In the genomic region with DNA sequence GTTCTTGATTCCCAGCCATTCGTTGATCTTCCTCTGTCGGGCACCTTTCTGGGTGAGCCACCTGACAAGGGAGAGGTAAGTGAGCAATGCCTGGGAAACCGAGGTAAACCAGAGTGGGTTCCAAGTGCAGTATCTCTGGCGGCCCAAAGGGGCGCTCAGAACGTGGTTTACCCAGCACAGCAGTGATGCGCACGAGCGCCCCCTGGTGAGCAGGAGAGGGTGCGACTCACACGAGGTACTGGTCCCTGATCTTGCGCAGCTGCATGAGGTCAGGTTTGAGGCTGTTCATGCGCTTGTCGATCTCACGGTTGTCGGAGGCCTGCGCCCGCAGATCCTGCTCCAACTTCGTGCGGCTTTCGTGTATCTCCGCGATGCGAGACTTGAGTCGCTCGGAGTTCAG, we compare ENCODE assay signal across 7 mouse cellular contexts. TPM values are rescaled to one million over a fixed set of nuclear protein-coding genes. Genes with fewer than 3 reads are reported as not detected.
DNase-seq lines count a peak whose midpoint lies in the region; ATAC-seq lines count a peak whose summit lies in the region.

No protein-coding gene starts in this region.

- peak; percentile 94 for DNase-seq in adrenal gland, adult 2 months
- DNase-seq in embryo, embryonic 11 days, result peak; percentile 95
- peak; percentile 91 to 94 for DNase-seq in gastrocnemius, postnatal 36 days
- peak; percentile 95 for DNase-seq in kidney, adult 18-20 months
- DNase-seq in limb, embryonic 11.5 days (ENCODE audit: low spot score), result peak; percentile 99
- DNase-seq in midbrain, embryonic 14.5 days, result peak; percentile 98
- DNase-seq in spleen, adult 12 weeks (ENCODE audit: low spot score), result peak; percentile 91

- 6% methylated on average over 26 of the region's 26 CpGs for WGBS in limb, embryonic 11.5 days
- whole genome bisulfite sequencing in midbrain, embryonic 14.5 days, result 7% methylated on average over 26 of the region's 26 CpGs

- H3K4me1 ChIP-seq in limb, embryonic 11.5 days (ENCODE audit: control insufficient read depth, insufficient read depth, low read length), result peaks cover 18% of the 10 kb centered on the region
- peaks cover 12% of the 10 kb centered on the region; the same call in 1 of the 2 replicates for H3K4me1 ChIP-seq in midbrain, embryonic 14.5 days (ENCODE audit: control insufficient read depth, insufficient read depth, low read length)

- H3K9ac ChIP-seq in limb, embryonic 11.5 days (ENCODE audit: low read length), result no peak overlapping the region
- H3K9ac ChIP-seq in midbrain, embryonic 14.5 days (replicated peaks; ENCODE audit: low read length), result no peak overlapping the region

- no peaks in the 10 kb centered on the region for H3K9me3 ChIP-seq in limb, embryonic 11.5 days (ENCODE audit: control insufficient read depth, low read length)
- no peaks in the 10 kb centered on the region for H3K9me3 ChIP-seq in midbrain, embryonic 14.5 days (ENCODE audit: control insufficient read depth, low read length)

- no peak overlapping the region for H3K27ac ChIP-seq in limb, embryonic 11.5 days (replicated peaks; ENCODE audit: low read depth, low read length)
- no peak overlapping the region for H3K27ac ChIP-seq in midbrain, embryonic 14.5 days (replicated peaks; ENCODE audit: low read depth, low read length)

- no peak overlapping the region for H3K4me3 ChIP-seq in limb, embryonic 11.5 days (ENCODE audit: low read depth, low read length)
- no peak overlapping the region for H3K4me3 ChIP-seq in midbrain, embryonic 14.5 days (replicated peaks; ENCODE audit: low read depth, low read length)

- H3K27me3 ChIP-seq in limb, embryonic 11.5 days (ENCODE audit: control insufficient read depth, insufficient read depth, low read length), result no peaks in the 10 kb centered on the region
- peaks cover 12% of the 10 kb centered on the region; the same call in 1 of the 2 replicates for H3K27me3 ChIP-seq in midbrain, embryonic 14.5 days (ENCODE audit: control insufficient read depth, insufficient read depth, low read length)

- peak; percentile 34; the same call in 1 of the 2 replicates for ATAC-seq in limb, embryonic 11.5 days (ENCODE audit: insufficient number of reproducible peaks, low FRiP score, low TSS enrichment, low read depth)
- ATAC-seq in midbrain, embryonic 14.5 days (ENCODE audit: low FRiP score, low TSS enrichment), result peak; percentile 78

- H3K36me3 ChIP-seq in limb, embryonic 11.5 days (ENCODE audit: control insufficient read depth, insufficient read depth, low read length), result peaks cover 24% of the 10 kb centered on the region
- H3K36me3 ChIP-seq in midbrain, embryonic 14.5 days (ENCODE audit: control insufficient read depth, insufficient read depth, low read length), result peaks cover 66% of the 10 kb centered on the region

- intact Hi-C loops in gastrocnemius, postnatal 36 days (cut with DNase I), result no loop called here

- no peak overlapping the region for H3K4me2 ChIP-seq in limb, embryonic 11.5 days (ENCODE audit: low read depth, severe bottlenecking)
- H3K4me2 ChIP-seq in midbrain, embryonic 14.5 days (ENCODE audit: low read length), result no peak overlapping the region

RNA-seq across cellular contexts. Expression of a gene that starts 7.2 kb away (rescaled TPM):
- total RNA-seq in adrenal gland, adult 2 months (2021), result 10 to 100 TPM; 37.2 to 49.0 TPM
- 296 and 305 TPM in 2 replicates for polyA plus RNA-seq in adrenal gland, adult 2 months (2012; rRNA removed)
- total RNA-seq in gastrocnemius, postnatal 36 days (2021), result 10 to 100 TPM; 14.3 to 16.1 TPM
- polyA plus RNA-seq in limb, embryonic 11.5 days (2014; fragmentation: Nextera tagmentation; extraction: Ambion mirVana), result 46.9 and 48.3 TPM in 2 replicates
- polyA plus RNA-seq in midbrain, embryonic 14.5 days (2014; fragmentation: Nextera tagmentation; extraction: Ambion mirVana), result 79.2 and 84.7 TPM in 2 replicates

RNA-seq across cellular contexts. Expression of a gene that starts 8.6 kb away (rescaled TPM):
- total RNA-seq in adrenal gland, adult 2 months (2021), result 100 to 1,000 TPM; 108 to 132 TPM
- polyA plus RNA-seq in adrenal gland, adult 2 months (2012; rRNA removed), result 359 and 417 TPM in 2 replicates
- total RNA-seq in gastrocnemius, postnatal 36 days (2021), result 10 to 100 TPM; 20.7 to 21.4 TPM
- polyA plus RNA-seq in limb, embryonic 11.5 days (2014; fragmentation: Nextera tagmentation; extraction: Ambion mirVana), result 23.1 and 23.6 TPM in 2 replicates
- 37.1 and 39.0 TPM in 2 replicates for polyA plus RNA-seq in midbrain, embryonic 14.5 days (2014; fragmentation: Nextera tagmentation; extraction: Ambion mirVana)

RNA-seq across cellular contexts. Expression of a gene that starts 14.9 kb away (rescaled TPM):
- total RNA-seq in adrenal gland, adult 2 months (2021), result 10 to 100 TPM; 49.1 to 85.5 TPM
- 141 and 152 TPM in 2 replicates for polyA plus RNA-seq in adrenal gland, adult 2 months (2012; rRNA removed)
- total RNA-seq in gastrocnemius, postnatal 36 days (2021), result 10 to 100 TPM; 36.8 to 37.3 TPM
- polyA plus RNA-seq in limb, embryonic 11.5 days (2014; fragmentation: Nextera tagmentation; extraction: Ambion mirVana), result 11.6 and 12.3 TPM in 2 replicates
- polyA plus RNA-seq in midbrain, embryonic 14.5 days (2014; fragmentation: Nextera tagmentation; extraction: Ambion mirVana), result 407 and 464 TPM in 2 replicates

RNA-seq across cellular contexts. Expression of a gene that starts 35.5 kb away (rescaled TPM):
- 10 to 100 TPM; 18.9 to 20.5 TPM for total RNA-seq in adrenal gland, adult 2 months (2021)
- polyA plus RNA-seq in adrenal gland, adult 2 months (2012; rRNA removed), result 91.5 and 91.7 TPM in 2 replicates
- total RNA-seq in gastrocnemius, postnatal 36 days (2021), result 1 to 10 TPM; 2.9 to 4.1 TPM
- polyA plus RNA-seq in limb, embryonic 11.5 days (2014; fragmentation: Nextera tagmentation; extraction: Ambion mirVana), result 11.7 and 14.6 TPM in 2 replicates
- polyA plus RNA-seq in midbrain, embryonic 14.5 days (2014; fragmentation: Nextera tagmentation; extraction: Ambion mirVana), result 22.7 and 24.3 TPM in 2 replicates

RNA-seq across cellular contexts. Expression of a gene that starts 38.9 kb away (rescaled TPM):
- total RNA-seq in adrenal gland, adult 2 months (2021), result under 1 TPM in 1 of 2 experiments, not detected in 1; 0.10 TPM
- 0.28 and 0.41 TPM in 2 replicates for polyA plus RNA-seq in adrenal gland, adult 2 months (2012; rRNA removed)
- under 1 TPM in 1 of 2 experiments, not detected in 1; 0.15 TPM for total RNA-seq in gastrocnemius, postnatal 36 days (2021)
- not detected in 2 replicates for polyA plus RNA-seq in limb, embryonic 11.5 days (2014; fragmentation: Nextera tagmentation; extraction: Ambion mirVana)
- polyA plus RNA-seq in midbrain, embryonic 14.5 days (2014; fragmentation: Nextera tagmentation; extraction: Ambion mirVana), result 0.45 TPM in 1 of 2 replicates, not detected in the other

Comparison
In these comparisons a context has a peak if more than half of its experiments do, and no peak if none do; other contexts are left out.
1. RNA of a gene that starts 14.9 kb away (polyA plus RNA-seq): 407 to 464 TPM in midbrain, embryonic 14.5 days and 141 to 152 TPM in adrenal gland, adult 2 months; 11.6 to 12.3 TPM in limb, embryonic 11.5 days; every median in the first group is over 10 times any median in the second.
2. Peak in every context shown above with its lines, with median percentiles within 50 percentile points of each other: DNase-seq.